Mouse (Mus musculus): ENCODE measurements around the gene Gm37240. TPM values are rescaled to one million over a fixed set of nuclear protein-coding genes. Genes with fewer than 3 reads are reported as not detected.
"Not testable (repeated sequence)": the region's sequence is repeated elsewhere in the genome, so short reads cannot be mapped to it uniquely, and the experiment has no call there.

Gm37240 gene
- polyA plus RNA-seq, 1 experiment from 2014 or later: 8.9 TPM

- H3K27ac ChIP-seq: no peak overlapping the region
- no peak overlapping the region for H3K4me3 ChIP-seq (replicated peaks)
- no peak overlapping the region for H3K9ac ChIP-seq
- no peak overlapping the region for H3K4me2 ChIP-seq
- no peaks in the 10 kb centered on the region for H3K36me3 ChIP-seq
- WGBS: 91% methylated on average over 12 of the region's 12 CpGs
- no peaks in the 10 kb centered on the region for H3K9me3 ChIP-seq (replicated peaks)
- no peak for ATAC-seq (replicated peaks; ENCODE audit: low FRiP score)
- no peaks in the 10 kb centered on the region for H3K4me1 ChIP-seq
- peaks cover 4% of the 10 kb centered on the region for H3K27me3 ChIP-seq
Measured at GRCm38 (mm10) chr3:84672136-84672535, 1215.2 kb downstream of the Gm37240 start.

DNA sequence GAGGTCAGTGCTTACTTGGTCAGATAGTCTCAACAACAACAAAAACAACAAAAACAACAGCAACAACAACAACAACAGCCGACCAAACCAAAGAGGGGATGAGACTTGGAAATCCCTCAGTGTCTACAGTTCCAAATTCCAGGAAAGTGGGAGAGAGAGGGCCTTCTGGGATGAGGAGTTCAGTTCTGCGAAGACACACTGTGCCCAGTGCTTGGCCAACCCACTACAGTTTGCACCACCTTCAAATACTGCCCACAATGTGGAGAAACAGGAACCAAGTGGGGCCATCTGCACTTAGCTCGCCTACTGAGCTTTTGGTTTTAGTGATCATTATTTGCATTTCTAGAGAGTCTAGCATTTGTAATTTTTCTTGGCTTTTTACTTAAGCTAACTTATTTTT, 1218.4 kb downstream of the Gm37240 start:
- peaks cover 28% of the 10 kb centered on the region for H3K27me3 ChIP-seq
- peaks cover 16% of the 10 kb centered on the region for H3K4me1 ChIP-seq
- 81% methylated on average over 3 of the region's 3 CpGs for WGBS
- H3K9me3 ChIP-seq (replicated peaks): no peaks in the 10 kb centered on the region
- H3K4me2 ChIP-seq: no peak overlapping the region
- no peaks in the 10 kb centered on the region for H3K36me3 ChIP-seq
- H3K9ac ChIP-seq: no peak overlapping the region
- no peak for ATAC-seq (replicated peaks; ENCODE audit: low FRiP score)
- H3K27ac ChIP-seq: no peak overlapping the region
- no peak overlapping the region for H3K4me3 ChIP-seq (replicated peaks)

DNA sequence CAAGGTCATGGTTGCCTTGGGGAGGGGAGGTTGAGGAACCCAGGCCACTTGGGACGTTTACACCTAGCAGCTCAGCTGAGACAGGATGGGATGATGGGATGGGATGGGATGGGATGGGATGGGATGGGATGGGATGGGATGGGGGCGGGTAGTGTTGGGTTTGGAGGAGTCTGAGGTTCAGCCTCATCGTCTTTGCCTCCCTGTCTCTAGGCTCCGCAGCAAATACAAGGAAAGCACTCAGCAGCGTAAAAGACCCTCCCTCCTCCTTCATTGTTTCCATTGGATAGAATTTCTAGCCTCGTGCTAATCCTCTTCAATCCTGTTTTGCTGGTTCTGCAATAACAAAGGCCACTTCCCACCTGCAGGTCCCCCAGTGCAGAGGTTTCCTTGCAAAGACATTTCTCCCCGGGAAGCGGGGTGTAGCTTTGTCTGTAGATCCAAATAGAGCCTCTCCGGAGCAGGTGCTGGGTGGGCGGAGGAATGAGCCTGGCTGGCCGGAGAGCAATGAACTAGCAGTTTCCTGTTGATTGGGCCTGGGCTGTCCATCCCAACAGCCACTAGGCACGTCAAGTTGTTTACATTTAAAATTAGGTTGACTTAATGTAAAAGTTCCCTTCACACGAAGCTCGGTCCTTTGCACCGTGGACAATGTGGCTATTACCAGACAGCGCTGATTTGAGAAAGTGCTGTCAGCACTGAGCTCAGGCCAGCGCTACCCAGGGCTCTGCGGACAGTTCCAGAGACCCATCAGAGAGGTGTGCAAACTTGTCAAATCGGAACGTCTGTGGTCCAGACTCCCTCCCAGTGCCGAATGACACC, 1221.9 kb downstream of the Gm37240 start:
- Histone ChIP-seq H3K27me3 (peaks cover 29% of the 10 kb centered on the region), H3K36me3 (no peaks in the 10 kb centered on the region), H3K4me1 (peaks cover 16% of the 10 kb centered on the region), H3K9ac (no peak overlapping the region), H3K9me3 (replicated peaks) (no peaks in the 10 kb centered on the region), H3K27ac (0 out of 2 replicates have a peak overlapping the region, but pooled peaks have one; percentile 18), H3K4me2 (peak overlapping the region; percentile 72), H3K4me3 (replicated peaks) (peak overlapping the region; percentile 34)
- peak; percentile 59; the same call in 1 of the 2 replicates for ATAC-seq (replicated peaks; ENCODE audit: low FRiP score)
- WGBS: 6% methylated on average over 21 of the region's 21 CpGs

GRCm38 (mm10) chr3:84664686-84665085, 1222.6 kb downstream of the Gm37240 start:
- 73% methylated on average over 8 of the region's 8 CpGs for WGBS
- H3K4me2 ChIP-seq: no peak overlapping the region

GRCm38 (mm10) chr3:84663858-84664257, 1223.5 kb downstream of the Gm37240 start:
- 86% methylated on average over 4 of the region's 4 CpGs for WGBS
- H3K4me3 ChIP-seq (replicated peaks): no peak overlapping the region
- H3K36me3 ChIP-seq: no peaks in the 10 kb centered on the region
- H3K27me3 ChIP-seq: peaks cover 29% of the 10 kb centered on the region
- no peaks in the 10 kb centered on the region for H3K9me3 ChIP-seq (replicated peaks)
- peaks cover 16% of the 10 kb centered on the region for H3K4me1 ChIP-seq
- no peak for ATAC-seq (replicated peaks; ENCODE audit: low FRiP score)
- H3K27ac ChIP-seq: no peak overlapping the region
- no peak overlapping the region for H3K9ac ChIP-seq
- no peak overlapping the region for H3K4me2 ChIP-seq

More at GRCm38 (mm10) chr3:84664686-84665085, 1222.6 kb downstream of the Gm37240 start:
- H3K9me3 ChIP-seq (replicated peaks): no peaks in the 10 kb centered on the region
- no peak overlapping the region for H3K9ac ChIP-seq
- no peaks in the 10 kb centered on the region for H3K36me3 ChIP-seq
- H3K4me1 ChIP-seq: peaks cover 16% of the 10 kb centered on the region
- ATAC-seq (replicated peaks; ENCODE audit: low FRiP score): no peak
- H3K27me3 ChIP-seq: peaks cover 29% of the 10 kb centered on the region
- H3K27ac ChIP-seq: no peak overlapping the region
- H3K4me3 ChIP-seq (replicated peaks): no peak overlapping the region

DNA sequence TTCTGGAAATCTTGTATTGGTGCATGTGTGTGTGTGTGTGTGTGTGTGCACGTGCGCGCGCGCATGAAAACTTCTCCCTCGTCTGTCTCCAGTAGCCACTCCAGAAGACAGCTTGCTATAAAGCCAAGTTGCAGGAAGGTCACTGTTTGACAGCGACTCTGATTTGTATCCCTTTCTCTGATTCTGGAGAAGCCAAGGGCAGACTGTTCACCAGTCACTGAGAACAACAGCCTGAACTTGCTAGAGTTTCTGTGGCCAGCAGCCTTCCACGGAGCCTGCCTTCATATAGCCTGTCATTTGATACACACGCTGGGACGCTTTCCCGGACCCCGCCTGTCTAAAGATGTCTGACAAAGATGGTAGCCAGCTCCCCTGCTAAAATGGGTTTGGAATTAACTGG, 1224.2 kb downstream of the Gm37240 start:
- H3K4me3 ChIP-seq (replicated peaks): no peak overlapping the region
- H3K4me2 ChIP-seq: no peak overlapping the region
- peaks cover 29% of the 10 kb centered on the region for H3K27me3 ChIP-seq
- no peak overlapping the region for H3K9ac ChIP-seq
- peaks cover 16% of the 10 kb centered on the region for H3K4me1 ChIP-seq
- H3K27ac ChIP-seq: no peak overlapping the region
- no peaks in the 10 kb centered on the region for H3K9me3 ChIP-seq (replicated peaks)
- ATAC-seq (replicated peaks; ENCODE audit: low FRiP score): no peak
- 67% methylated on average over 12 of the region's 12 CpGs for WGBS
- no peaks in the 10 kb centered on the region for H3K36me3 ChIP-seq

- no peak overlapping the region for H3K9ac ChIP-seq
- H3K4me1 ChIP-seq: peaks cover 5% of the 10 kb centered on the region
- peaks cover 14% of the 10 kb centered on the region for H3K27me3 ChIP-seq
- no peaks in the 10 kb centered on the region for H3K36me3 ChIP-seq
- no peaks in the 10 kb centered on the region for H3K9me3 ChIP-seq (replicated peaks)
- ATAC-seq (replicated peaks; ENCODE audit: low FRiP score): no peak
- H3K27ac ChIP-seq: no peak overlapping the region
- H3K4me3 ChIP-seq (replicated peaks): no peak overlapping the region
- WGBS: 76% methylated on average over 2 of the region's 2 CpGs
- no peak overlapping the region for H3K4me2 ChIP-seq
Measured at GRCm38 (mm10) chr3:84660380-84660779, 1226.9 kb downstream of the Gm37240 start.

DNA sequence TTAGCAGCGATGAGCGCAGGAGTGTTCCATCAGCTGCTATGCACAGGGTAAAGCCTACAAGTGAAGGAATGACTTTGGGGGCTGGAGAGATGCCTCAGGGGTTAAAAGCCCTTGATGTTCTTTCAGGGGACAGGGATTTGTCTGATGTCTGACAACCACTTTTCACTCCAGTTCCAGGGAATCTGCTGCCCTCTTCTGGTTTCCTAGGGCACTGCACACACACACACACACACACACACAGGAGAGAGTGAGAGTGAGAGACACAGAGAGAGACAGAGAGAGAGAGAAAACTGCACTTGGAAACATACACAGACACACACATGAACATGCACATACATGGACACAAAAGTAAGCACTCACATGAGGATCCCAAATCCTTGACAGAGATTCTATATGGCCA, 1228.4 kb downstream of the Gm37240 start:
- H3K9ac ChIP-seq: no peak overlapping the region
- H3K4me1 ChIP-seq: peaks cover 19% of the 10 kb centered on the region
- no peak overlapping the region for H3K4me3 ChIP-seq (replicated peaks)
- no peak overlapping the region for H3K27ac ChIP-seq
- ATAC-seq (replicated peaks; ENCODE audit: low FRiP score): no peak
- WGBS: 92% methylated on average over 2 of the region's 2 CpGs
- no peaks in the 10 kb centered on the region for H3K36me3 ChIP-seq
- H3K4me2 ChIP-seq: no peak overlapping the region
- no peaks in the 10 kb centered on the region for H3K9me3 ChIP-seq (replicated peaks)
- peaks cover 9% of the 10 kb centered on the region for H3K27me3 ChIP-seq

DNA sequence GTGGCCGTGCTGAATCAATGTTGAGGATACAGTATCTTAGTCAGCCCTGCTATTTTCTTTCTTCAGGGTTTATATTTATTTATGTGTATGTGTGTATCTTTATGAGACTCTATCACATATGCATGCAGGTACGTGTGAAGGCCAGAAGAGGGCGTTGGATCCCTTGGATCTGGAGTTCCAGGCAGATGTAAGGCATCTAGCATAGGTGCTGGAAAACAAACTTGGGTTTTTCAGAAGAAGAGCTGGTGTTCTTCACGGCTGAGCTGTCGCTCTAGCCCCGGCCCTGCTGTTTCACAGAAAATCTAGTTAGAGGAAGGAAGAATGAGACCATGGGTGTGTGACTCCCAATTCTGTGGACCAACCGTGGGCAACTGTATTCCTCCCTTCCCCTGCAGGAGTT, 1229.3 kb downstream of the Gm37240 start:
- Histone ChIP-seq H3K36me3 (no peaks in the 10 kb centered on the region), H3K4me1 (peaks cover 26% of the 10 kb centered on the region), H3K27ac (no peak overlapping the region), H3K9ac (no peak overlapping the region), H3K27me3 (peaks cover 9% of the 10 kb centered on the region), H3K9me3 (replicated peaks) (no peaks in the 10 kb centered on the region), H3K4me2 (no peak overlapping the region), H3K4me3 (replicated peaks) (no peak overlapping the region)
- ATAC-seq (replicated peaks; ENCODE audit: low FRiP score): no peak
- WGBS: 90% methylated on average over 7 of the region's 7 CpGs

DNA sequence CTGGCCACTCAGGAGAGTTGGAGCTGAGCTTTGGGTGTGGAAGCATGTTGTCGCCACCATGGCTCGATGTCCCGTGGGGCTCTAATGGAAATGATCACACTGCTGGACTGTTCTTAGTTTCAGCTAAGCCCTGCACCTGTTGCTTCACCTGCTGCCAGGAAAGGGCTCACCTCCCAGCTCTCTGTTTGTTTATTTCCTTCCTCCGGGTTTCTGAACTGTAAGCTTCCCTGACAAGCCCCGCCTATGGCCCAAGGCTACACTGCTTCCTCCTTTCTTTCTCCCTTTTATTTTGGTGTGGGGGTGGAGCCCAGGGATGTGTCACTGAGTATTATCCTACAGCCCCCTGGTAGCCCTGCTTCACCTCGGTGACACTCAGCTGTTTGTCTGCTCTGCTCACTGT, 1230.1 kb downstream of the Gm37240 start:
- ATAC-seq (replicated peaks; ENCODE audit: low FRiP score): no peak
- H3K4me3 ChIP-seq (replicated peaks): no peak overlapping the region
- H3K27ac ChIP-seq: 0 out of 2 replicates have a peak overlapping the region, but pooled peaks have one; percentile 14
- no peaks in the 10 kb centered on the region for H3K9me3 ChIP-seq (replicated peaks)
- H3K4me2 ChIP-seq: no peak overlapping the region
- H3K27me3 ChIP-seq: peaks cover 9% of the 10 kb centered on the region
- H3K4me1 ChIP-seq: peaks cover 26% of the 10 kb centered on the region
- no peaks in the 10 kb centered on the region for H3K36me3 ChIP-seq
- 58% methylated on average over 6 of the region's 6 CpGs for WGBS
- H3K9ac ChIP-seq: no peak overlapping the region

DNA sequence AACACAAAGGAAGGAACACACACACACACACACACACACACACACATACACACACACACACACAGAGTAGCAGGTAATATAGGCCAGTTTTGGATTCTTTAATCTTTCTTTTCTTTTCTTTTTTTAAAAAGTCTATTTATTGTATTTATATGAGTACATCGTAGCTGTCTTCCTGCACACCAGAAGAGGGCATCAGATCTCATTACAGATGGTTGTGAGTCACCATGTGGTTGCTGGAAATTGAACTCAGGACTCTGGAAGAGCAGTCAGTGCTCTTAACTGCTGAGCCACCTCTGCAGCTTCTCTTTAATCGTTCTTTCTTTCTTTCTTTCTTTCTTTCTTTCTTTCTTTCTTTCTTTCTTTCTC, 1231.5 kb downstream of the Gm37240 start:
- not testable (repeated sequence) for H3K36me3 ChIP-seq; H3K9me3 ChIP-seq (replicated peaks); H3K27me3 ChIP-seq; H3K4me3 ChIP-seq (replicated peaks); H3K27ac ChIP-seq; H3K4me2 ChIP-seq; H3K9ac ChIP-seq; ATAC-seq (replicated peaks; ENCODE audit: low FRiP score)
- WGBS: 79% methylated on average over 2 of the region's 2 CpGs
- peaks cover 26% of the 10 kb centered on the region for H3K4me1 ChIP-seq

GRCm38 (mm10) chr3:84654900-84655784, 1232.2 kb downstream of the Gm37240 start:
- H3K27ac ChIP-seq: no peak overlapping the region

More at GRCm38 (mm10) chr3:84654900-84655784, 1232.2 kb downstream of the Gm37240 start:
- H3K4me2 ChIP-seq: no peak overlapping the region; the same call in 1 of the 2 replicates
- peaks cover 9% of the 10 kb centered on the region for H3K27me3 ChIP-seq
- H3K9ac ChIP-seq: no peak overlapping the region
- H3K9me3 ChIP-seq (replicated peaks): no peaks in the 10 kb centered on the region
- no peaks in the 10 kb centered on the region for H3K36me3 ChIP-seq
- H3K4me1 ChIP-seq: peaks cover 26% of the 10 kb centered on the region
- H3K4me3 ChIP-seq (replicated peaks): no peak overlapping the region
- WGBS: 33% methylated on average over 16 of the region's 16 CpGs
- ATAC-seq (replicated peaks; ENCODE audit: low FRiP score): no peak
